Mouse (Mus musculus): ENCODE data around the gene Fndc9. TPM values are rescaled to one million over a fixed set of nuclear protein-coding genes. Genes with fewer than 3 reads are reported as not detected.

Gene Fndc9
- polyA plus RNA-seq, 1 experiment from 2014 or later: 2.7 TPM

GRCm38 (mm10) chr11:46245926-46246325 is 10.6 kb downstream of the Fndc9 start:
- Histone ChIP-seq H3K4me2 (ENCODE audit: low read length) (no peak overlapping the region), H3K4me3 (ENCODE audit: low read length) (no peak overlapping the region), H3K9me3 (ENCODE audit: control insufficient read depth, low read length) (no peaks in the 10 kb centered on the region), H3K36me3 (ENCODE audit: control insufficient read depth, insufficient read depth, low read length) (peaks cover 40% of the 10 kb centered on the region), H3K9ac (ENCODE audit: low read depth, low read length) (no peak overlapping the region), H3K27ac (ENCODE audit: low read depth, low read length) (no peak overlapping the region), H3K4me1 (ENCODE audit: control insufficient read depth, insufficient read depth, low read depth, low read length) (no peaks in the 10 kb centered on the region), H3K27me3 (replicated peaks; ENCODE audit: control insufficient read depth, insufficient read depth, low read length) (no peaks in the 10 kb centered on the region)
- 87% methylated on average over 8 of the region's 8 CpGs for WGBS
- no peak for ATAC-seq

- H3K4me3 ChIP-seq (ENCODE audit: low read length): no peak overlapping the region
- no peaks in the 10 kb centered on the region for H3K27me3 ChIP-seq (replicated peaks; ENCODE audit: control insufficient read depth, insufficient read depth, low read length)
- H3K4me1 ChIP-seq (ENCODE audit: control insufficient read depth, insufficient read depth, low read depth, low read length): no peaks in the 10 kb centered on the region
- no peak overlapping the region for H3K9ac ChIP-seq (ENCODE audit: low read depth, low read length)
- ATAC-seq: no peak
- no peak overlapping the region for H3K4me2 ChIP-seq (ENCODE audit: low read length)
- no peak overlapping the region for H3K27ac ChIP-seq (ENCODE audit: low read depth, low read length)
- H3K36me3 ChIP-seq (ENCODE audit: control insufficient read depth, insufficient read depth, low read length): peaks cover 41% of the 10 kb centered on the region
- H3K9me3 ChIP-seq (ENCODE audit: control insufficient read depth, low read length): no peaks in the 10 kb centered on the region
- WGBS: 91% methylated on average over 7 of the region's 7 CpGs
Observed at GRCm38 (mm10) chr11:46246393-46246792, 11.1 kb downstream of the Fndc9 start.

GRCm38 (mm10) chr11:46248352-46248751 is 13.0 kb downstream of the Fndc9 start:
- Histone ChIP-seq H3K4me2 (ENCODE audit: low read length) (no peak overlapping the region), H3K9ac (ENCODE audit: low read depth, low read length) (no peak overlapping the region), H3K9me3 (ENCODE audit: control insufficient read depth, low read length) (no peaks in the 10 kb centered on the region), H3K27me3 (replicated peaks; ENCODE audit: control insufficient read depth, insufficient read depth, low read length) (no peaks in the 10 kb centered on the region), H3K36me3 (ENCODE audit: control insufficient read depth, insufficient read depth, low read length) (peaks cover 44% of the 10 kb centered on the region), H3K4me1 (ENCODE audit: control insufficient read depth, insufficient read depth, low read depth, low read length) (no peaks in the 10 kb centered on the region), H3K27ac (ENCODE audit: low read depth, low read length) (no peak overlapping the region; the same call in 1 of the 2 replicates), H3K4me3 (ENCODE audit: low read length) (no peak overlapping the region)
- peak; percentile 59 for ATAC-seq
- WGBS: 84% methylated on average over 3 of the region's 3 CpGs

- peak; percentile 63 for ATAC-seq
- WGBS: 35% methylated on average over 7 of the region's 7 CpGs
- Histone ChIP-seq H3K9me3 (ENCODE audit: control insufficient read depth, low read length) (no peaks in the 10 kb centered on the region), H3K9ac (ENCODE audit: low read depth, low read length) (no peak overlapping the region), H3K4me1 (ENCODE audit: control insufficient read depth, insufficient read depth, low read depth, low read length) (no peaks in the 10 kb centered on the region), H3K4me3 (ENCODE audit: low read length) (no peak overlapping the region), H3K36me3 (ENCODE audit: control insufficient read depth, insufficient read depth, low read length) (peaks cover 52% of the 10 kb centered on the region), H3K4me2 (ENCODE audit: low read length) (no peak overlapping the region), H3K27me3 (replicated peaks; ENCODE audit: control insufficient read depth, insufficient read depth, low read length) (no peaks in the 10 kb centered on the region), H3K27ac (ENCODE audit: low read depth, low read length) (no peak overlapping the region)
Observed at GRCm38 (mm10) chr11:46251994-46252393, 16.7 kb downstream of the Fndc9 start.

GRCm38 (mm10) chr11:46255291-46255690 is 20.0 kb downstream of the Fndc9 start:
- peaks cover 58% of the 10 kb centered on the region for H3K36me3 ChIP-seq (ENCODE audit: control insufficient read depth, insufficient read depth, low read length)
- WGBS: 91% methylated on average over 2 of the region's 2 CpGs
- no peak overlapping the region for H3K27ac ChIP-seq (ENCODE audit: low read depth, low read length)
- no peaks in the 10 kb centered on the region for H3K27me3 ChIP-seq (replicated peaks; ENCODE audit: control insufficient read depth, insufficient read depth, low read length)
- no peaks in the 10 kb centered on the region for H3K4me1 ChIP-seq (ENCODE audit: control insufficient read depth, insufficient read depth, low read depth, low read length)
- no peak for ATAC-seq
- no peak overlapping the region for H3K4me3 ChIP-seq (ENCODE audit: low read length)
- no peaks in the 10 kb centered on the region for H3K9me3 ChIP-seq (ENCODE audit: control insufficient read depth, low read length)
- H3K9ac ChIP-seq (ENCODE audit: low read depth, low read length): no peak overlapping the region
- H3K4me2 ChIP-seq (ENCODE audit: low read length): no peak overlapping the region

DNA sequence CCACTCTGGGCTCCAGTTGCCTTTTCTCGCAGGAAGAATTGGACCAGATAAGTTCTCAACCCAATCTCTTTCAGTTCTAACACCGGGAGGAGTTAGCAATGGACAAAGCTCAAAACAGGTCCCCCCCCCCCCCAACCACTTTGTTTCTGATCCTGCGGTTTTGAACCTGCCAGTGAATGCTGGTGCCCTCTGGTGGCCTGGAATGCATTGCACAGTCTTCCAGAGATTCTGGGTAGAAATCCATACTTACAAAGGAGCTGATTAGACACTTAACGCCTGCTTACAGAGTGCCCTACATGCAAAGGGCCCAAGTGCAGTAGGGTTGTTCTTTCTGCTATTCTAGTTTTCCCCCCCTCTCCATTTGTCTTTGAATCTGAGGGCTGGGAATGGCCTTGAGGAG is 22.9 kb downstream of the Fndc9 start:
- WGBS: 73% methylated on average over 4 of the region's 4 CpGs
- no peaks in the 10 kb centered on the region for H3K9me3 ChIP-seq (ENCODE audit: control insufficient read depth, low read length)
- no peak for ATAC-seq
- H3K4me2 ChIP-seq (ENCODE audit: low read length): no peak overlapping the region
- H3K27me3 ChIP-seq (replicated peaks; ENCODE audit: control insufficient read depth, insufficient read depth, low read length): no peaks in the 10 kb centered on the region
- H3K36me3 ChIP-seq (ENCODE audit: control insufficient read depth, insufficient read depth, low read length): peaks cover 52% of the 10 kb centered on the region
- H3K9ac ChIP-seq (ENCODE audit: low read depth, low read length): no peak overlapping the region
- no peak overlapping the region for H3K4me3 ChIP-seq (ENCODE audit: low read length)
- no peak overlapping the region for H3K27ac ChIP-seq (ENCODE audit: low read depth, low read length)
- H3K4me1 ChIP-seq (ENCODE audit: control insufficient read depth, insufficient read depth, low read depth, low read length): no peaks in the 10 kb centered on the region

DNA sequence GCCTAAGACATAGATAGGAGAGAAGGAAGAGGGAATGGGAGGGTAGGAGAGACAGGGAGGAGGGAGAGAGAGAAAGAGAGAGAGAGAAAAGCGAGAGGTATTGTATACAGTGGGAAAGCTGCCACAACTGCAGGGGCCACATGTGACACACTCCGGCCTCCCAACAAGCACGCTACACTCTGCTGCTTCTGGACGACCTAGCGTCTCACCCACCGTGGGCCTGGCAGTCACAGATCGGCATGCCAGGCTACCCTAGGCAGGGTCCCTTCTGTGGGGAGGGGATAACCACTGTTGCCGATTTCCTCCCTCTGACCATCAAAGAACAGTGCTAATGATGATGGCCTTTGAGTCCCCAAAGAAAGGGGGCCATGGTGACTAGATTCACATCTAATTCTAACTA is 23.4 kb downstream of the Fndc9 start:
- Histone ChIP-seq H3K36me3 (ENCODE audit: control insufficient read depth, insufficient read depth, low read length) (peaks cover 52% of the 10 kb centered on the region), H3K4me1 (ENCODE audit: control insufficient read depth, insufficient read depth, low read depth, low read length) (no peaks in the 10 kb centered on the region), H3K9ac (ENCODE audit: low read depth, low read length) (no peak overlapping the region), H3K27ac (ENCODE audit: low read depth, low read length) (no peak overlapping the region), H3K9me3 (ENCODE audit: control insufficient read depth, low read length) (no peaks in the 10 kb centered on the region), H3K27me3 (replicated peaks; ENCODE audit: control insufficient read depth, insufficient read depth, low read length) (no peaks in the 10 kb centered on the region), H3K4me3 (ENCODE audit: low read length) (no peak overlapping the region), H3K4me2 (ENCODE audit: low read length) (no peak overlapping the region)
- 95% methylated on average over 8 of the region's 8 CpGs for WGBS
- ATAC-seq: no peak

DNA sequence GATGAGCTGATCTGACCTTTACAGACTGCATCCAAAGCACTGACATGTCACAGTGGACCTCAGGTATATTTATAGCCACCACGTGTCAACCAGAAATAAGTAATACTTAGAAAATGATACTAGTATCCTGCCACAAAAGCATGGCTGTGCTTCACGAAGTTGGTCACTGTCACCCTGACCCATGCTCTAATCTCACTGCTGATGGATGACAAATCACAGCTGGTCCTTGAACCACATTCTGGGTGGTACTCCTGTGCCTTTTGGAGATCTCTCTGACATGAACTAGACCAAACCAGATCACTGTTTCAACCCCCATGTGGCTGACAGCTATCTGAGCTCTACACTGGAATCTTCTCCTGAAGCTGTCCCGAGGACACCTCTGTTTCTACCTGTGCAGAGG is 27.5 kb downstream of the Fndc9 start:
- WGBS: 87% methylated on average over 3 of the region's 3 CpGs
- H3K9ac ChIP-seq (ENCODE audit: low read depth, low read length): no peak overlapping the region
- no peak overlapping the region for H3K4me3 ChIP-seq (ENCODE audit: low read length)
- ATAC-seq: no peak
- H3K27me3 ChIP-seq (replicated peaks; ENCODE audit: control insufficient read depth, insufficient read depth, low read length): no peaks in the 10 kb centered on the region
- H3K36me3 ChIP-seq (ENCODE audit: control insufficient read depth, insufficient read depth, low read length): peaks cover 56% of the 10 kb centered on the region
- no peak overlapping the region for H3K27ac ChIP-seq (ENCODE audit: low read depth, low read length)
- no peak overlapping the region for H3K4me2 ChIP-seq (ENCODE audit: low read length)
- no peaks in the 10 kb centered on the region for H3K4me1 ChIP-seq (ENCODE audit: control insufficient read depth, insufficient read depth, low read depth, low read length)
- no peaks in the 10 kb centered on the region for H3K9me3 ChIP-seq (ENCODE audit: control insufficient read depth, low read length)

DNA sequence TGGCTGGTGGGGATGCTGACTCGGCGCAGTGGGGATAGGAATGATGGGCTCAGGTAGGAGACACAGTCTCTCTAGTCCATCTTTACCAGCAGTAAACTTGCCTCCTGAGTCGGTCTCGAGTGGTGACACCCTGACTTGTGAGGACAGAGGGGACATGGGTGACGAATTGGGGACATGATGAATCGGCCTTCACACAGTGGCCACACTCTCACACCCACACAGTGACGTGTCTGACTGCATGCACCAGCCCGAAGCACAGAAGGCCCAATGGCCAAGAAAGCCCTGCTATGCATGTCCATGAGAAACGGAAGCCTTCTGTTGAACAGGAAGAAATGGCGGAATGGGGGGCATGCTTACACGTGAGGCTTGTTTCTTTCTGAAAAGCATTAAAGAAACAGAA is 28.0 kb downstream of the Fndc9 start:
- Histone ChIP-seq H3K36me3 (ENCODE audit: control insufficient read depth, insufficient read depth, low read length) (peaks cover 57% of the 10 kb centered on the region), H3K4me3 (ENCODE audit: low read length) (no peak overlapping the region), H3K9me3 (ENCODE audit: control insufficient read depth, low read length) (no peaks in the 10 kb centered on the region), H3K4me1 (ENCODE audit: control insufficient read depth, insufficient read depth, low read depth, low read length) (no peaks in the 10 kb centered on the region), H3K9ac (ENCODE audit: low read depth, low read length) (no peak overlapping the region), H3K27ac (ENCODE audit: low read depth, low read length) (no peak overlapping the region), H3K4me2 (ENCODE audit: low read length) (no peak overlapping the region), H3K27me3 (replicated peaks; ENCODE audit: control insufficient read depth, insufficient read depth, low read length) (no peaks in the 10 kb centered on the region)
- 94% methylated on average over 11 of the region's 11 CpGs for WGBS
- ATAC-seq: no peak

- no peaks in the 10 kb centered on the region for H3K4me1 ChIP-seq (ENCODE audit: control insufficient read depth, insufficient read depth, low read depth, low read length)
- H3K27me3 ChIP-seq (replicated peaks; ENCODE audit: control insufficient read depth, insufficient read depth, low read length): no peaks in the 10 kb centered on the region
- H3K4me3 ChIP-seq (ENCODE audit: low read length): no peak overlapping the region
- WGBS: 79% methylated on average over 3 of the region's 3 CpGs
- no peak overlapping the region for H3K27ac ChIP-seq (ENCODE audit: low read depth, low read length)
- H3K9me3 ChIP-seq (ENCODE audit: control insufficient read depth, low read length): no peaks in the 10 kb centered on the region
- H3K4me2 ChIP-seq (ENCODE audit: low read length): no peak overlapping the region
- no peak overlapping the region for H3K9ac ChIP-seq (ENCODE audit: low read depth, low read length)
- H3K36me3 ChIP-seq (ENCODE audit: control insufficient read depth, insufficient read depth, low read length): peaks cover 48% of the 10 kb centered on the region
- no peak for ATAC-seq
Observed at GRCm38 (mm10) chr11:46264584-46264983, 29.3 kb downstream of the Fndc9 start.
